Mouse (Mus musculus) T-helper 17 cell (primary cell): ENCODE data around the gene Obp1a.

ENCODE experiments used
- in situ Hi-C, 2 experiments: fragments of 300-600 bp; cut with MboI, MseI; formaldehyde crosslinking; loops; 1 replicate in 1 of 2; 2 replicates in 1 of 2; pipeline ENCODE4 v1.15.1; 2025; ENCODE audit warnings: high pct_unique_total_duplicates in 2 of 2

Obp1a gene

DNA sequence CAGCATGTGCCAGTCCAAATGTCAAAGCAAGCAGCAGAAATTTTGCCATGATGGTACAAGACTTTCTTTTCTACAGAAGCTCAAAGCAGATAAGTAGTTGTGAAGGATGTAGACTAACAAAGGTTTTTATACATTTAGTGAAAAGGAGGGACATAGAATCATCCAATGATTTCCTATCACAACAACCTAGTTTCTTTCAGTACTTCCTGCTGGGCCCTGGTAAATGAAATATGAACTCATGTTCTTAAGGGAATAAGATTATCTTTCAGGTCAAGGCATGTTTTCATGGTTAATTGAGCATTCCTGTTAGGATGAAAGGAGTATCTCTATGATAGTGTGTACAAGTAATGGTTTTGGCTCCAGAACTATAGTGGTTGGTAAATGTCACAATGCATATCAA lies at the start of gene Obp1a:
Gene Obp1a (minus strand): TSS at position 101 of the 400 bp plus-strand sequence.
- in situ Hi-C loops, result no loop called here

DNA sequence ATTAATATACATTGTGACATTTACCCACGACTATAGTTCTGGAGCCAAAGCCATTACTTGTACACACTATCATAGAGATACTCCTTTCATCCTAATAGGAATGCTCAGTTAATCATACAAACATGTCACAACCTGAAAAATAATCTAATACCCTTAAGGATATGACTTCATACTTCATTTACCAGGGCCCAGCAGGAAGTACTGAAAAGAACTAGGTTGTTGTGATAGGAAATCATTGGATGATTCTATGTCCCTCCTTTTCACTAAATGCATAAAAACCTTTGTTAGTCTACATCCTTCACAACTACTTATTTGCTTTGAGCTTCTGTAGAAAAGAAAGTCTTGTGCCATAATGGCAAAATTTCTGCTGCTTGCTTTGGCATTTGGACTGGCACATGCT lies 34.0 kb upstream of the Obp1a start, which contains the start of gene Gm5938:
Gene Gm5938 (plus strand): TSS at position 301 of the 400 bp plus-strand sequence.
- in situ Hi-C loops, result no loop called here
